Mouse (Mus musculus): ENCODE results near the gene Ccdc159.
A peak's percentile ranks its signal among the peaks of the same experiment; 100 is the strongest.

Ccdc159 gene

GRCm38 (mm10) chr9:21935466-21936131 is 8.3 kb downstream of the Ccdc159 start:
- DNase-seq: no peak

DNA sequence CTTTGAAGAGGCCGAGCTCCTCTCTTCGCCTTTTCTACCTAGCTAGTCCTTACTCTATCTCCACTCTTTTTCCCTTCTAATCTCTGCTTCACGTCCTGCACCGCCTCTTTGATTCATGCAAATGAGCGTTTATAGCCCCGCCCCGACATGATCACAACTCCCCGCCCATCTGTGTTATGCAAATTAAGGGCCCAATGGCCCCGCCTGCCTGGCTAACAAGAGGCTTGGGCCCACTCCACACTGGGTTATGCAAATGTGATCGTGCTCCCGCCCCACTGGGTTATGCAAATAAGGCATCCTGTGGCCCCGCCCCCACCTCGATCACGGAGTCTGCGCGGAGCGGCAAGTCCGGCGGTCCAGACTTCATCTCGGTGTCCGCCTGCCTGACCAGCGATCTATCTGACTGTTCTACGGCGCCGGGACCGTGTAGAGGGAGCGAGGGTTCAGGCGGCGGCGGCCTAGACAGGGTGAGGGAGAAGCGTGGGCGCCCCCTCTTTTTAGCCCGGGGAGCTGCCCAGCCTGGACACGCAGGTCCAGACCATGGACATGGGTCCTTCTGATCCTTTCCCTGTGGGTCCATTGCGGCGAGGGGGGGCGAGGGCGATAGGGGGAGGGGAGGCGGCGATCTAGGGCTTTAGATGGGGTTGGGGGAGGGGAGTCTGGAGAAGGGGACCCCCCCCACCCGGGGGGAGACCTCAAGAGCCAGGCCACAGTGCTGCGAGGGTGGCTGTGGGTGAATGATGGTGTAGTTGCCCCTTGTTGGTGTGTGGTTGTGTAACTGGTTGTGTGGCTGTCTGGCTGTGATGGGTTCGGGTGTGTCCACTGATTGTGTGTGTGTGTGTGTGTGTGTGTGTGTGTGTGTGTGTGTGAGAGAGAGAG is 9.7 kb downstream of the Ccdc159 start, which contains the start of gene Plppr2:
TSS of gene Plppr2 (plus strand) at position 342 of the 879 bp plus-strand sequence.
- DNase-seq: peak; percentile 99

- no peak for DNase-seq
These were observed 10.5 kb downstream of the Ccdc159 start for GRCm38 (mm10) chr9:21937711-21938175.

GRCm38 (mm10) chr9:21938234-21938855 is 11.1 kb downstream of the Ccdc159 start:
- no peak for DNase-seq

- DNase-seq: no peak
These were observed 15.8 kb downstream of the Ccdc159 start for GRCm38 (mm10) chr9:21943046-21943445.

GRCm38 (mm10) chr9:21943638-21944037 is 16.4 kb downstream of the Ccdc159 start:
- DNase-seq: no peak

DNA sequence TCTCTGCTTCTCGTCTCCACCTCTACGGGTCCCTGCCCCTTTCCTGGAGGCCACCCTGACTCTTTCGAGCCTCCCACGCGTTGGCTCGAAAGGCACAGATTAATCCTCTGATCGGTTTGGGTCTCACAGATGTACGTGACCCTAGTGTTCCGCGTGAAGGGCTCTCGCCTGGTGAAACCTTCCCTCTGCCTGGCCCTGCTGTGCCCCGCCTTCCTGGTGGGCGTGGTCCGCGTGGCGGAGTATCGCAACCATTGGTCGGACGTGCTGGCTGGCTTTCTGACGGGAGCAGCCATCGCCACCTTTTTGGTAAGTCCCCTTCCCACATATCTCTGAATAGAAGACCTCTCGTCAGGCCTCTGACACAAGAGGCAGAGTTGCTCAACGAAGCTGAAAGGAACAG is 17.0 kb downstream of the Ccdc159 start:
- no peak for DNase-seq

DNA sequence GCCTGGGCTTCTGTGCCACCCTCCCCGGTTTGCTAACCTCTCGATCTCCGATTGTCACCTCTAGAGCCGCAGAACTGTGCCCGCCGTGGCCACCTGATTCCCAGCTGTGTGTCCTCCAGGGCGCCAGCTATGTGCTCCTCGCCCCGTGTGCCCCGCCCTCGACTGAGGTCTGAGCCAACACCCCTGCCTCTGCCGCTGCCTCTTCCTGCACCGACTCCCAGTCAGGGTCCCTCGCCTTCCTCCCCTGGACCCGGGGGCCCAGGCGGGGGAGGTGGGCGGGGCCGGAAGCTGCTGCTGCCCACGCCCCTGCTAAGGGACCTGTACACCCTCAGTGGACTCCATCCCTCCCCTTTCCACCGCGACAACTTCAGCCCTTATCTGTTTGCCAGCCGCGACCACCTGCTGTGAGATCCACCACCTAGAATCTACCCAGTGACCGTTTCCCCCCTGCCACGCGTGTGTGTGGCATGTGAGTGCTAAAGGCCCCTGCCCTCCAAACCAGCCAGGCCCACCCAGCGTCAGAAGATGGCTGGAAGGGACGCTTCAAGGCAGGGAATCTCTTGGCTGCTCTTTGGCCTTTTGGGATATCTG is 20.4 kb downstream of the Ccdc159 start:
- DNase-seq: no peak

DNA sequence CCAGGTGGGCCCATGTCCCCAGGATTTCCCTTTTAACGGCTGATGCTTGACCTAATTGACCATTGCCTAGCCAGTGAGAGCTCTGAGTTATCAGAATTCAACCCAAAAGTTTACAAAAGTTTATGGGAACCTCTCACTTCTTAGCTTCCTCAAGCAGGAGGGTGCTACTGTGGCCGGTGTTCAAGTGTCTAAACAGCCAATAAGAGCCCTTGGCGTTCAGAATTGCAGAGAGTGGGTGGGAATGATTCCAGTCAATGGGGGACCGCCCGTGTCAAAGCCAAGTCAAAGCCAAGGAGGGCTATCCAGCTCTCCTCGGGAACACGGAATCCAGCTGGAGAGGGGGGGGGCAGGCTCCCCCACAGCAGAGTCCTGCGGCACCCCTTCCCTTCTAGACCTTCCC is 20.9 kb downstream of the Ccdc159 start:
- no peak for DNase-seq

GRCm38 (mm10) chr9:21948790-21949189 is 21.5 kb downstream of the Ccdc159 start:
- no peak for DNase-seq

- DNase-seq: no peak
These were observed 23.1 kb downstream of the Ccdc159 start for GRCm38 (mm10) chr9:21950322-21950721.

GRCm38 (mm10) chr9:21951977-21952376 is 24.7 kb downstream of the Ccdc159 start:
- no peak for DNase-seq

GRCm38 (mm10) chr9:21953600-21953999 is 26.3 kb downstream of the Ccdc159 start:
- DNase-seq: no peak

GRCm38 (mm10) chr9:21954635-21955034 is 27.4 kb downstream of the Ccdc159 start:
- no peak for DNase-seq

GRCm38 (mm10) chr9:21955225-21955569 is 27.9 kb downstream of the Ccdc159 start:
- DNase-seq: no peak

DNA sequence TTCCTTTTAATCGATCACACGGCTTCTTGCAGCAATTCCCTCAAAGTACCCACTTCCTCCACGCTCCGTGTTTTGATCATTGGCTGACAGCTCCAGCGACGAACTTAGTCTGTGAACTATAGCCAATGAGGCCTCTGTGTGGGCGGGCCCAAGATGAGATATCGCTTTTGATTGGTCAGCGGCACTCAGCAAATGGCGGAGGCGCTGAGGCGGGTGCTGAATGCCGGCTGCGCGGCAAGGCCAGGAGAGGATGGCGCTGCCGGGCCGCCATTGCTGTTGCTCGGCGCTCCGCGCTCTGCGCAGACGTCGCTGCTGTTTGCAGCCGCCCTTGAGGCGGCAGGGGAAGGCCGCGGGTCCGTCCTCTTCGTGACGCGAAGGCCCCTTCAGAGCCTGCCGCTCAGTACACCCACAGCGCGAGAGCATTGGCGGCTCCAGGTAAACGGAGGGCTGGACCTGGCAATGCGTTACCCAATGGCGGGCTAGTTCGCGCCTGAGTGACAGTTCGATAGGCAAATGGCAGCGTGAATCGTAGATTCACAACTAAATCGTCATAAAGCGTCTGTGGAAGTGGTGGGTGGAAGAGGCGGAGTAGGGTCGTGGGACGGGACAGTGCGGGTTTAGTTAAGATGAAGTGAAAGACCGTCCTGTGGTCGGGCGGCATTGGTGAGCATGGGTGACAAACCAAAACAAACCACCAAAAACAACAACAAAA is 28.5 kb downstream of the Ccdc159 start, which contains the start of gene Swsap1:
TSS of gene Swsap1 (plus strand) at position 186 of the 712 bp plus-strand sequence.
- peak; percentile 100 for DNase-seq

DNA sequence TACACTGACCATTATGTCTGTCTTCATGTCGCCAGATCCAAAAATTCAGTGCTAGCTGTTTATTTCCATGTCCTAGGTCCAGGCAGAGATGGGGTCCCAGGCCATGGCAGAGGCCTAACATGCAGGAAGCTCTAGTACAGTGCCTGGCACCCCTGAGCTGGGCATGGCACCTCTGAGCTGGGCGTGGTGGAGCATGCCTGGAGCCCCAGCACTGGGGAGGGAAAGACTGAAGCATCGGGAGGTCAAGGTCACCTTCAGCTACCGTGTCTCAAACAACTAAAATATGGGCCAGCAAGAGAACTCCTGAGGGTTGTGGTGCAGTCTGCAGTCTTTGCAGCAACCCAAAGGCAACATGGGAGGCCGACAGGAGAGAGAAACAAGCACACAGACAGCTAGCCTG is 31.1 kb downstream of the Ccdc159 start:
- DNase-seq: no peak

GRCm38 (mm10) chr9:21959244-21959643 is 32.0 kb downstream of the Ccdc159 start:
- DNase-seq: no peak

- DNase-seq: no peak
These were observed 32.9 kb downstream of the Ccdc159 start for GRCm38 (mm10) chr9:21960135-21960534.

- peak; percentile 41 for DNase-seq
These were observed 33.4 kb downstream of the Ccdc159 start for GRCm38 (mm10) chr9:21960558-21961208.

DNA sequence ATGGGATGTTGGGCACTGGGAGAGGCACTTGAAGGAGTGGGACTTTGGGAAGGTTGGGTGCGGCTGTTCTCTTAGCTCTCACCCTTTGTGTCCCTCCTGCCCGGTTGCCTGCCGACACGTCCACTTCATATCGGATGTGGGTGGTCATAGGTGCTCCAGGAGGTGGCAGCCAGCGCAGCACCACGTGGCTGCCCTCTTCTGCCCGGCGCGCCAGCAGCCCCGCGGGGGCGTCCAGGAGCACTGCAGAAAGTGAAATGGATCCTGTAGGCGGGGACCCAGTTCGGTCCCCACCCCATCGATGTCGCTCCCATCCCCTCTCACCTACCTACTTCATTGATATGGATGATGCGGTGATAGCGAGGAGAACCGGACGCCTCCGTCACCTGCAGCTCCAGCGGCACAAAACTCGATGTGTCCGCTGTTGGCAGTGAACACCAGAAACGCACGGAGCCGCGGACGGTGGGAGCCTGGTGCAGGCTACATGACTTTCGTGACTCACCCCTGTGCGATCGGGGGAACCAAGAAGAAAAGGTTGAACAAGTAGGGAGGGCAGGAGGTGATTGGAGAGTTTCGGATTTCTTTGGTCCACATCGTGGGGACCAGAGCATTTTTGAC is 34.2 kb downstream of the Ccdc159 start:
- no peak for DNase-seq
